Mouse (Mus musculus) fibroblast of lung, adult 2 months (primary cell): ENCODE results near the gene Slc25a38.

Experiments used
- DNase-seq: peaks from one replicate; pipeline ENCODE4 v3.0.0-alpha.2; 2011; ENCODE audit warnings: low read depth

Gene Slc25a38

DNA sequence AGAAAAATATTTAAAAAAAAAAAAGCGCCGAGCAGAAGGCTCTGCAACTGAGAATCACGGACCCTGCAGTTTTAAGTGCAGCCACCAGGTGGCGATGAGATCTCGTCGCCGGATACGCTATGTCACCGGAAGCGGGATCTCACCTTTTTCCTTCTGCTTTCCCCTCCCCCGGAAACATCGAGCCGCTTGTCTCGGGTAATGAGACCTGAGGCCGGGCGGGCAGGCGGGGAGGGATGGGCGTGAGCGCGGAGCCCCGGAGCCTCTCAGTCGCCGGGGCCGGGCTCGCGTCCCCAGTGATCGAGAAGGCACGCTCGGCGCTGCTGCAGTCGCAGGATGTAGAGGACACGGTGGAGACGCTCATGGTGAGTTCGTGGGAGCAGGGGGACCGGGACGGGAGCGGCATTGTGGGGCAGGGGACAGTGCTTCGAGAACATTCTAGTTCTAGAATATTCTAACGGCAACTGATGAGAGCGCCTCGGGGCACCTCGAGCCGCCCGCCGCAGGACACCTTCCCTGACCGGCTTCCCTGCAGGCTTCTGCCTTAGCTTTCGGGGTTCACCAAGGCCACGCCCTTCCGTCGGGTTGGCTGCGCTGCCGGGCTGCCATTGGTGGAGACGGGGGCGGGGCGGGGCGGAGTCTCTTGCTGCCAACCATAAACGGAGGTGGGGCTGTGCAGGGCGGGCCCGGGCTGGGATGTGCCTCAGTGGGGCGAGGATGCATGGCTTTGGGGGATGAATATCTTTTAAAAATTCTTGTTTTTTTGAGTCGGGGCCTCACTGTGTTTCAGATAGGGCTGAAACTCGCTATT, at the start of gene Slc25a38:
Slc25a38 (plus strand) TSS at position 164 of the 808 bp plus-strand sequence.
- peak; percentile 82 for DNase-seq

DNA sequence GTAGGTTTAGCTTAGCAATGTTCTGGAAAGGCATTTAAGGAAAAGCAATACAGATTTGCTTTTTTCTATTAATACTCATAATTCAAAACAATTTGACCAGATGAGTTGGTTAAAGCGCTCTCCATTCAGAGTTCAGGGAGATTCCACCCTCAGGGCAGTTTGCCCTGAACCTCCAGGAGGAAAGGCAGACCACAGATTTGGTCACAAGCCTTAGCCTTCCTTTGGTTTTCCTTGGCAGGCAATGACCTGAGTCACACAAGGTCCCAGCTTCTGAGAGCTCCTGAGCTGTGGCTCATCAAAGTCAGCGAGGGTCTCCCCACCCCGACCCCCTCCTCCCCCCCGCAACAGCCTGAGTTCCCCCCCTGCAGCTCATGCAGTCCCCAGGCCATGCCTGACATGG, 45.9 kb upstream of the Slc25a38 start:
- peak; percentile 74 for DNase-seq

DNA sequence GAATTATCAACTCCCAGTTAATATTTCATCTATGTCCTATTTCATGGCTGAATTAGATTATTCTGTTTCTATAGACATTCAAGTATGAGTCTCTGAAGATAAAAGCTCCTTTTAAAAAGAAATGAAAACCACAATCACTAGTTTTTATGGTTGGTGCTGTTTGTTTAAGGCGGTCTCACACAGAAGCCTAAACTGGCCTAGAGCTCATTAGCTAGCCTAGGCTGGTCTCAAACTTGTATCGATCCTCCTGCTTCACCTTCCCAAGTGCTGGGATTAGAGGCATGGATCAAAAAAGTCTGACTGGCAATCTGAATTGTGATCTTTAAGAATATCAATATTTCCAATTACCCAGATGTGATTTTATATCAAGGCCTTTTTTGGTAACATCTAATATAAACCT, 42.6 kb upstream of the Slc25a38 start:
- DNase-seq = no peak

DNA sequence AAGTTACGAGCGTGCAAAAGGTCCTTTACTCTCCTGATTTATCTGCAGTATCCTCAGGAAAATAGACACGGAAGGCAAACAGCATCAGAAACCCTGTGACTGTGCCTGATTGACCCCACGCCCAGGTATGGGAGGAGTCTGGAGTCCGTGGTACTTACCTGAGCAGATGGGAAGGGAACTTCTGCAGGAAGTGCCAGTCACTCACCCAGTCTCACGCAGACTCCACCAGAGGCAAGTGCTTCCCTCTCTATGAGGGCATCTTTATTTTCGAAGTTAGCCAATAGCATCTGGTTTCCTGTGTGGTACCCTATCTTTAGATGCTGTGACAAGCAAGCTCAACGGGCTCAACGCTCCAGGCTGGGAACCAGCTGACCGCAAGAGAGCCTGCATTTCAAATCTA, 42.1 kb upstream of the Slc25a38 start:
- DNase-seq = no peak

DNA sequence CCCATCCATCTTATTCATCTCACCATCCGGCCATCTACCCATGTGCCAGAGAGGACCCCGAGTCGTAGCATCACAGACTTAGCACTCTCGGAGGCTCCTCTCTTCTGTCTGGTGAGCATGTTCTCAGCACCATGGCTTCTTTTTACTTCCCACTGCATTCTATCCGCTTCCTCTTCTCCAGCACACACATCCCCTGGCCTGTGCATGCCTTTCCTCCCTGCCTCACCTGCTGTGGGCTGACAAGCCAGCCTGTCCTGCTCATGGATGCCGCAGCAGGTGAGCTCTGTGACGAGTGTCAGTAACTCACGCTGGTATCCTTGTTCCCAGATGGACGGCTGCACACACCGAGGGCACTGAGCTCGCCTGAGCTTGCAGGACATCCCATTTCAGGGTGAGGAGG, 40.4 kb upstream of the Slc25a38 start, which contains the start of gene Cx3cr1:
Cx3cr1 (minus strand) TSS at position 101 of the 400 bp plus-strand sequence.
- DNase-seq = no peak

DNA sequence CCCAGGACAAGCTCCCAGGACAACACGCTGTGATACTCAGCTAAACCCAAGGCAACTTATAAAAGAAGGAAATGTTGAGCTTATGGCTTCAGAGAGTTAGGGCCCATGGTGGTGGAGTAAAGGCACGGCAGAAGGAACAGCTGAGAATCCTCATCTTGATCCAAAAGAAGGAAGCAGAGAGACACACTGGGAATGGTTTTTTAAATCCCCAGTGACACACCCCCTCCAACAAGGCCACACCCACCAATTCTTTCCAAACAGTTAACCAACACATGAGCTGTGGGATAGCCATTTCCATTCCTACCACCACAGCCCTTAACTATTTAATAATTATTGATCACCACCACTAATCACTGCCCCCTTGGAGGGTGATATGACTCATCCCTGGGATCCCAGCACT, 38.9 kb upstream of the Slc25a38 start:
- DNase-seq = no peak

DNA sequence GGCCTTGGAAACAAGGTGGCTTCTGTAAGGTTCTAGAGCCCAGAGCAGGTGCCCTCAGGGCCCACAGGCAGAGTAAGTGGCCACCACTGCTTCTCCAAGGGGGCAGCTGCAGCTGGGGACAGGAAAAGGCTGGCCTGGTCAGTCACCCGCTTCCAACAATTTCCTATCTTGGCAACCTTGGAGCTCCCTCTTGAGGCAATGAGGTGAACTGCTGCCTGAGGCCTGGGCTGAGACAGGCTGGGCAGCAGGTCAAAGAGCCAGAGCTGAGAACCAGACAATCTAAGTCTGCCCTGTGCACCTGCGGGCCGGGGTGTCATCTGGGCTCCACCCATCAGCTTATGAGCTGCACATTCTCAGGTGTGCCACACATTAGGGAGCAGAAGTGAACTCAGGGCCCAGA, 37.0 kb upstream of the Slc25a38 start:
- DNase-seq = peak; percentile 49

DNA sequence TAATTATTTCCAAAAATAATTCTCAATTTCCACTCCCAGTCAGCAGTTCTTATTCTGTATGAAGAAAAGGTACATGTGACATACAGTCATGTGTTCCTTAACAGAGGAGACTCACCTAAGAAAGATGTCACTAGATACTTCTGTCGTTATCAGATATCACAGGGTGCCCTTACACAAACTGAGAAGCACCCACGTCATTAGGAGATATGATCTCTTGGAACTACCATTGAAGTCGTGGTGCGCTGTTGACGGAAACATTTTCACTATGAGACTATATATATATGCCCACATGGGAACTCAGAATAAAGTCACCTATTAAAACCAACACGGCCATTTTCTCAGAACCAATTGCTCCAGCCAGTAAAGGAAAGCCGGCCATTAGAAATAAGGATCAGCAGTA, 35.7 kb upstream of the Slc25a38 start:
- no peak for DNase-seq

DNA sequence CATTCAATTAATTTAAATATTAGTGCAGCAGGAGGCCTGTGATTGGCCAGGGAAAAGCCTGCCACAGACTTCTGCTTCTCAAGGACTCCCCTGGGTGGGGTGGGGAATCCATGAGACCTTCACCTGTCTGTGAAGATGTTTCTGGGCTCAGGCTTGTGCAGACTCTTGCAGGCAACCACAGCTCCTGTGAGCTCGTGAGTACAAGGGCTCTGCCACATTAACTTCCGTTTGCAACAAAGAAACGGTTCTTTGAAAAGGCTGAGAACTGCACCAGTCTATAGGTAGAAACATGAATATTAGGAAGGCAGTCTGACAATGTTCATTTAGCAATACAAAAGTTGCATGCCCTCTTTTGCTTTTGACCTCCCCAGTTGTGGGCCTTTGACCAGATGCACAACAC, 31.9 kb upstream of the Slc25a38 start:
- no peak for DNase-seq

DNA sequence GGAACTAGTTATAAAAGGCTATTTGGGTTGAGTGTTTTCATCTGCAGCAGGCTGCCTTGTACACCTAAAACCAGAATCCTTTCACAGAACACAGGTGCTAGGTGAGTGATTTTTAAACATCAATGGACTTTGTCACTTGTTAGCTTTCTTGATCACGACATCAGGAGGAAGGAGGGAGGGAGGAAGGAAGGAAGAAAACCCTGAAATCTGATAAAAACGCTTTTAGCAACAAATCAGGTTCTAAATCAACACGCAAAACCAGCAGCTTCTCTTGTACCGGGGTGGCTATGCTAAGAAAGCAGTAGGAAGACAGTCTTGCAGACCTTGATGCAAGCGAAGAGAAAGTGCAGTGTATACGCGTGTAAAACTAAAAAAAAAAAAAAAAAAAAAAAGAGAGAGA, 30.3 kb upstream of the Slc25a38 start:
- DNase-seq = no peak

DNA sequence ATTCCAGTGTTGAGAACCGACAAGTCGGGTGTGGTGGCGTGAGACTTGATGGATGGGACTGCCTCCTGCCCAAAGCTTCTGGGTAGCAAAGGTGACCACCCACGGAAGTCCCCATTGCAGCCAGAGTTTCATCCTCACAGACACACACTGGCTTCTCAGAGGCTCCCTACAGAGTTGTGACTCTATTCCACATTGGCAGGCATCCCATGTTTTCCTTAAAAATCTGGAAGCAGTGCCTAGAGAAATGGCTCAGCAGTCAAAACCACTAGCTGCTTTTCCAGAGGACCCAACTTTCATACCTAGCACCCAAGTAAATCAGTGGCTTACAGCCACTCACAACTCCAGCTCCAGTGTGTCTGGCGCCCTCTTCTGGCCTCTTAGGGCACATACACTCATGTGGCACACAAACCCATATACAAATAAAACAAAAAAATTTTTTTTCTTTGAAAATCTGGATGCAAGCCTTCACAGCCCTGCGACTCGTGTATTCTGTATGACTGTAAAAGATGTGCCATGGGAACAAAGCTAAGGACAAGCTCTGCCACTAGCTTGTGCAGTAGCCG, 29.5 kb upstream of the Slc25a38 start:
- DNase-seq = no peak

DNA sequence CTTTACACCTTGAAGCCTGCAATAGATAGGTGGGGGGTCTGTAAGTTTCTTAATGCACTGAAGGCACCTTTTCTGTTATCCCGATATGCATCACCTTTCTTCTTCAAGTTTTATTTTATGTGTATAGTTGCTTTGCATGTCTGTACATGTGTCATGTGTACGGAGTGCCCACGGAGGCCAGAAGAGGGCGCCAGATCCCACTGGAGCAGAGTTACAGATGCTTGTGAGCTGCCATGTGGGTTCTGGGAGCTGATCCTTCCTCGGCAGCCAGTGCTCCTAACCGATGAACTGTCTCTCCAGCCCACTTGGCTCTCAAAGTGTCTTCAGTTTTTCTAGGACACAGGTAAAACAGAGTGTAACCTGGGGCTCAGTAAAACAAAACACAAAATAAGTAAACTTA, 28.9 kb upstream of the Slc25a38 start:
- no peak for DNase-seq

DNA sequence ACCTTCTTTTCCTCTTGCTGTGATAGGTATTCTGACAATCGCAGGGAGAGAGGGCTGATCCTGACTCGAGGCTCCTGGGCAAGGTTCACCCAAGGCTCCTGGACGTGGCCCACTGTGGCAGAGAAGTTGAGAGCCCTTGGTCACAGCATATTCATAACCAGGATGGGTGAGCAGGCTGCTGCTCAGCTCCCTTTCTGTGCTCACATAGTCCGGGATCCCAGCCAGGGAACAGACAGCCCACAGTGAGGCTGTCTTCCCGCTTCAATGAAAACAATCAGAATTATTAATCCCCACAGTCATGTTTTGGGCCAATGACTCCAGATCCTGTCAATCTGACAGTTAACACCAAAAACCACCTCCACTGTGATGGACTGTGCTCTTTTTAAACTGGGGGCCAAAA, 28.2 kb upstream of the Slc25a38 start:
- no peak for DNase-seq

DNA sequence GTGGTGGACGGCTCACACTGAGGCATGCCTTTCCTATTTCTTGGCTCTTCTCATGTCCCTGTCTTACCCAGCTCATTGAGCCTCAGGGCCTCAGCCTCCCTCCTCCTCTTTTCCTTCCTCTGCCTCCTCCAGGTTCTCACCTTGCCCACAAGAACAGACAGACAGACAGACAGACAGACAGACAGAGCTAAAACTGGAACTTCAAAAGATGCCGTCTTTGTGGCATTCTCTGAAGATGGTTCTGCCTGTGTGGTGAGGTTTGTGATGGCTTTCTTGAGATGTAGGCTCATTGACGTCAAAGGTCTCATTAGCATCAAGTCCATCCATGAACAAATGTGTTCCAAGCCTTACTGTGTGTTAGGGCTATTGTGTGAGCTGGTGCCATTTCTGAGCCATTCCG, 27.5 kb upstream of the Slc25a38 start:
- no peak for DNase-seq

DNA sequence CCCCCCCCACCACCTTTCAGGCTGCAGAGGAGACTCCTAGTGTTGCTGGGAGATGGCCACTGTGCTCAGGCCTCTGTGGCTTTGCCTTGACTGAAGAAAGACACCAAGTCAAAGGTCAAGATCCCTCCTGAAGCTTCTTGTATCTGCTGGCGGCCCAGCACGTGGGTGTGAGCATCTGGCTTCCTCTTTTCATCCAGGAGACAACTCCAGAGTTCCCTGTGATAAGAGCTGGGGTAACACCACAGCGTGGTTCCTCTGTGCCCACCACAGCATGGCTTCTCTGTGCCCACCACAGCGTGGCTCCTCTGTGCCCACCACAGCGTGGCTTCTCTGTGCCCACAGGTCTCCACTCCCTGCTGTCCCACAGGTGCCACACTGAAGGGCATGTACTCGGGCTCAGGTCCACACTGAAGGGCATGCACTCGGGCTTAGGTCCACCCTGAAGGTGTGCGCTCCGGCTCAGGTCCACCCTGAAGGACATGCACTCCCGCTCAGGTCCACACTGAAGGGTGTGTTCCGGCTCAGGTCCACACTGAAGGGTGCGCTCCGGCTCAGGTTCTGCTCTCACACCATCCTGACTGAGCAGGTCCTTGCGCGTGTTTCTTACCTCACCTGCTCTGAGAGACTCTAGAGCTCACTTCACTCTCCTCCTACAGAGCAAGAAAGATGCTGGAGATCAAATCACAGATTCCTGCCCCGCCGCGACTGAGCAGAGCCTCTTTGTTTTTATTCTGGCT, 26.8 kb upstream of the Slc25a38 start:
- no peak for DNase-seq

DNA sequence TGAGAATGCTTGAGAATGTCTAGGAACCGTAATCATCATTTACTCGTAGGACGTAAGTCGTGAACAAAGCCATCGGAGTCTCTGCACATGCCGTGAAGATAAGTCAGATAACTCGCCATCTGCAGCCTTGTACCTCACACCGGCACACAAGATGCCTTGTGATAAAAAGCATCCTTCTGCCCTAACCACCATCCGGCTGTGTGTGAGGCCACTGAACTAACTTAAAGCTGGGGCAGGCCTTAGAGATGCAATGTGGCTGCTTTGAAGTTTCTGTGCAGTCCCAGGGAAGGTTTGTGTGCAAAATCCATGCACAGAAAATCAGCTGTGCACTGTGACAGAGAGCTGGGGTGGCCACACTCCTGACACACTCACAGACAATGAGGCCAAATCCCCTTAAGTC, 25.8 kb upstream of the Slc25a38 start:
- DNase-seq = no peak

DNA sequence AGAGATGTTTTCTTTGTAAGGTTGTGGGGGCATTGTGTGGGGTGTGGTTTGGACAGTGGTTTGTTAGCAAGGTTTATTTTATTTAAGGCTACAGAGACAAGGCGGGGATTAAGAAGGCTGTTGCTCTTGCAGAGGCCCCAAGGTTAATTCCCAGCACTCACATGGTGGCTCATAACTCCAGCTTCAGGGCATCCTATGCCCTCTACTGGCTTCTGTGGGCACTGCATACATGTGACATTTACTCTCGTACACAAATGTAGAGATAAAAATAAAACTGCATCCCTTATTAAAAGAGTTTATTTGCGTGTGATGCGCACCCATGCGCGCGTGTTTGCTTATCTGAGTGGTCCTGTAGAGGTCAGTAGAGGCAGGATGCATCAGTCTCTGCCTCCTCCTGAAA, 21.0 kb upstream of the Slc25a38 start:
- DNase-seq = no peak

DNA sequence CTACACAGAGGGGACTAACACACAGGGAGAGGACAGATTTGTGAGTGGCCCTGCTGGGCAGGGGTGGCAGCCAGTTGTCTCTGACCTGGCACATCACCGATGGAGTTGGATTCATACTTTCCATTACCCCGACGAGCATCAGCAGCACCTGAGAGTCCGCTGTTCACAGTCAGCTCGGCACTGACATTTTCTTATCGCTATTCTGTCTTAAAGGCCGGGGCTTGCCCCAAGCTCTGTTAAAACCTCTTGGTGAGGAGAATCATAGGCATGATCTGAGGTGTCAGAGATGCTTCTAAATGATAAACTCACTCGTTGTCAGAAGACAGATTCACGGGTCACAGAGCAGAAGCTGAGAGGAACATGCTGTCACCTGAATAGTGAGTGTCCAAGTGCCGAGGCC, 19.1 kb upstream of the Slc25a38 start:
- DNase-seq = no peak

DNA sequence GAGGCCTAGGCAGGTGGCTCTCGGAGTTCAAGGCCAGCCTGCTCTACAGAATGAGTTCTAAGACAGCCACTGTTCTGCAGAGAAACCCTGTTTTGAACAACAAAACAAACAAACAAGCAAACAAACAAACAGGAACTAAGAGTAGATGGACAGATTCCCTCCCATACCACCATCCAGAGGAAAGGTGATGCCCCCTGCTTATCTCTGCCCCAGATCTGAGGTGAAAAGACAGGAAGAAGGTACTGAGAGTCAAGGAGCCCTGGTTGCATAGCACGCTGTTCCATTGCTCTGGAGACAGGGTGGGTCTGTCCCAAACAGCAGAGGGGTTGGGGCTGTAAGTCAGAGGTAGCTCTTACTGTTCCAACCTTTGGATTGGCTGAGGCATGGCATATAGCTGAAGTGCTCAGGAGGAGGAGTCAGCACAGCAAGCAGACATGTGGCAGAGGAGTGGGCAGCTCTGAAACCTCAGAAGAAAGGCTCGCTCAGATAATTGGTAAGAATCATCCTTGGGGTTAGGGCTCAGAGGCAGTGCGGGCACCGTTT, 18.4 kb upstream of the Slc25a38 start, which contains the start of gene Ccr8:
Ccr8 (plus strand) TSS at position 419 of the 543 bp plus-strand sequence.
- no peak for DNase-seq

DNA sequence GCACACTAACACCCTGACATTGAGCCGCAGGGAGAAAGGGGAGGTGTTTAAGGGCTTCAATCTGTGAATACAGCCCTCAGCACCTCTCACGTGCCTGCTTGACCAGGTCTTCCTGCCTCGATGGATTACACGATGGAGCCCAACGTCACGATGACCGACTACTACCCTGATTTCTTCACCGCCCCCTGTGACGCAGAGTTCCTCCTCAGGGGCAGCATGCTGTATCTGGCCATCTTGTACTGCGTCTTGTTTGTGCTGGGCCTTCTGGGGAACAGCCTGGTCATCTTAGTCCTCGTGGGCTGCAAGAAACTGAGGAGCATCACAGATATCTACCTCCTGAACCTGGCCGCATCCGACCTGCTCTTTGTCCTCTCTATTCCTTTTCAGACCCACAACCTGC, 16.5 kb upstream of the Slc25a38 start:
- no peak for DNase-seq

DNA sequence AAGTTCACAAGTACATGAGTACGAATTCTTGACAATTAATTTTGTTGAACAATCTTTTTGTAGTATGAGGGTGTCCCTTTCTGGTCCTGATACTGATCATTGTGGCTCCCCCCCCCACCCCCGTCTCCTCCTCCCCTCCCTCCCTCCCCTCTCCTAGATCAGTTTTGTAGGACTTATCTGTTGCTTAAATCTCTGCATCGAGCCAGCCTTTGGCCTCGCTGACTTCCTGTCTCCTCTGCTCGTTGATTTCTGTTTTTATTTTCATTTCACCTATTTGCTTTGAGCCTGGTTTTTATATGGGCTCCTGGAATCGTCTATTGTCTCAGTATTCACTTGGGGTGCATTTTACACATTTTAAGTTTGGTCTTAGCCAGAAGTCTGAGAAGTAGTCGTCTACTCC, 14.3 kb upstream of the Slc25a38 start:
- DNase-seq = no peak

DNA sequence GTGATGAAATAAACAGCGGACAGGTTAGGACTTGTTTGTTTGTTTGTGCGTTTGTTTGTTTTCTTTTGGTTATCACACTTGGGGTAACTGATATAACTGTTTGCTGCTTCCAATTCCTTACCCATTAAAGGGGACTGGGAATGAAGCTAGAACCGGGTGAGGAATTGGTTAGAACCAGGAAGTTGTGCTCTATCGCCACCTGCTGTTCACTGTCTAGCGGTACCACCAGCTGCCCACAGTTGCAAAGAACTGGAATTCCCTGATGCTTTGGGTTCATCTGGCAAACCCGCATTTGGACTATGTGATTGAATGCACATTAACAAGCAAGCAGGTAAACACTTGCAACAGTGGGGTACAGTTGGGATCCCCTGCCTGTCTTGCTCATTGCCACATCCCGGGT, 11.5 kb upstream of the Slc25a38 start:
- DNase-seq = peak; percentile 28

DNA sequence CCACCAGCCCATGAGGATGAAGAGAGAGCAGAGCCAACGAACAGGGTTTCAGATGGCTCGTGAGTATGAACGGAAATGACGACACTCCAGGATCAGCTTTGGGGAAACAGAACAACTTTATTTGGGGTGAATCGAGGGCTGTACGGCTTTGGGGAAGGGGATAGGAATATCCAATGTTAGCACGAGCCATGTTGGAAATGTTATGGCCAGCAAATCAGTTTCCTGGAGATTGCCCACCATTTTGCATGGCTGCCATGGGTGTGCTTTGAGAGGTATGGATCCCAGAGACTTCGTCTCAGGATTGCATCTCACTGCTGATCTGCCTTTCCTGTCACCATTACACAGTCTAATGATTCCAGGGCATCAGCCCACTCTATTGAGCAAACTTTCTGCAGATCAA, 10.9 kb upstream of the Slc25a38 start:
- DNase-seq = no peak
